Mouse (Mus musculus): ENCODE results near the gene Catsper3. TPM values are rescaled to one million over a fixed set of nuclear protein-coding genes. Genes with fewer than 3 reads are reported as not detected.

The Catsper3 gene
- polyA plus RNA-seq, 1 experiment = 0.14 TPM

- H3K4me3 ChIP-seq = no peak overlapping the region
- no peak overlapping the region for H3ac ChIP-seq (ENCODE audit: control insufficient read depth, insufficient read length)
- no peaks in the 10 kb centered on the region for H3K79me2 ChIP-seq (ENCODE audit: control insufficient read depth, insufficient read depth)
- H3K4me2 ChIP-seq (ENCODE audit: low read depth) = no peak overlapping the region
- no peaks in the 10 kb centered on the region for H3K36me3 ChIP-seq (ENCODE audit: control insufficient read depth, insufficient read depth)
- H3K27me3 ChIP-seq (ENCODE audit: control insufficient read depth, insufficient read depth, insufficient read length) = peaks cover 65% of the 10 kb centered on the region
- no peak for TF ChIP-seq POLR2A (IDR thresholded peaks at IDR 0.05; ENCODE audit: insufficient read length, low read depth)
These were observed 40.9 kb downstream of the Catsper3 start for GRCm38 (mm10) chr13:55825245-55825681.

GRCm38 (mm10) chr13:55826008-55826671 lies 41.8 kb downstream of the Catsper3 start:
- Histone ChIP-seq H3K36me3 (ENCODE audit: control insufficient read depth, insufficient read depth) (no peaks in the 10 kb centered on the region), H3K4me2 (ENCODE audit: low read depth) (no peak overlapping the region), H3K27me3 (ENCODE audit: control insufficient read depth, insufficient read depth, insufficient read length) (peaks cover 73% of the 10 kb centered on the region), H3K4me3 (no peak overlapping the region), H3K79me2 (ENCODE audit: control insufficient read depth, insufficient read depth) (no peaks in the 10 kb centered on the region), H3ac (ENCODE audit: control insufficient read depth, insufficient read length) (no peak overlapping the region)
- TF ChIP-seq MYOG (IDR thresholded peaks at IDR 0.05; ENCODE audit: control insufficient read depth in 1 of 3, insufficient read depth in 1 of 3, insufficient read length in 2 of 3, low read depth in 2 of 3) (no peak), POLR2AphosphoS2 (IDR thresholded peaks at IDR 0.05; ENCODE audit: insufficient read length, low read depth) (no peak), E2F4 (IDR thresholded peaks at IDR 0.05; ENCODE audit: insufficient read depth) (no peak), TCF3 (IDR thresholded peaks at IDR 0.05; ENCODE audit: insufficient read length, low read depth) (no peak), POLR2A (IDR thresholded peaks at IDR 0.05; ENCODE audit: insufficient read length, low read depth) (no peak), CEBPB (IDR thresholded peaks at IDR 0.05; ENCODE audit: insufficient read depth, poor library complexity, severe bottlenecking) (no peak), MAX (IDR thresholded peaks at IDR 0.05; ENCODE audit: low read depth) (no peak), MYOD1 (IDR thresholded peaks at IDR 0.05; ENCODE audit: control insufficient read depth in 1 of 3, insufficient read length in 2 of 3, low read depth in 2 of 3) (no peak), TCF12 (IDR thresholded peaks at IDR 0.05; ENCODE audit: insufficient read depth, poor library complexity, severe bottlenecking) (no peak), SRF (IDR thresholded peaks at IDR 0.05; ENCODE audit: control insufficient read depth, insufficient read length, low read depth) (no peak), USF1 (IDR thresholded peaks at IDR 0.05; ENCODE audit: low read depth) (no peak), REST (IDR thresholded peaks at IDR 0.05; ENCODE audit: insufficient read depth, insufficient read length) (no peak)

GRCm38 (mm10) chr13:55826796-55827678 lies 42.7 kb downstream of the Catsper3 start:
- TF ChIP-seq E2F4 (IDR thresholded peaks at IDR 0.05; ENCODE audit: insufficient read depth) (no peak), MAX (IDR thresholded peaks at IDR 0.05; ENCODE audit: low read depth) (no peak), MYOD1 (IDR thresholded peaks at IDR 0.05; ENCODE audit: control insufficient read depth in 1 of 3, insufficient read length in 2 of 3, low read depth in 2 of 3) (no peak), CEBPB (IDR thresholded peaks at IDR 0.05; ENCODE audit: insufficient read depth, poor library complexity, severe bottlenecking) (no peak), USF1 (IDR thresholded peaks at IDR 0.05; ENCODE audit: low read depth) (no peak), TCF3 (IDR thresholded peaks at IDR 0.05; ENCODE audit: insufficient read length, low read depth) (no peak), TCF12 (IDR thresholded peaks at IDR 0.05; ENCODE audit: insufficient read depth, poor library complexity, severe bottlenecking) (no peak), SRF (IDR thresholded peaks at IDR 0.05; ENCODE audit: control insufficient read depth, insufficient read length, low read depth) (no peak), MYOG (IDR thresholded peaks at IDR 0.05; ENCODE audit: control insufficient read depth in 1 of 3, insufficient read depth in 1 of 3, insufficient read length in 2 of 3, low read depth in 2 of 3) (no peak), POLR2AphosphoS2 (IDR thresholded peaks at IDR 0.05; ENCODE audit: insufficient read length, low read depth) (no peak), POLR2A (IDR thresholded peaks at IDR 0.05; ENCODE audit: insufficient read length, low read depth) (no peak), REST (IDR thresholded peaks at IDR 0.05; ENCODE audit: insufficient read depth, insufficient read length) (no peak)
- H3ac ChIP-seq (ENCODE audit: control insufficient read depth, insufficient read length) = no peak overlapping the region
- H3K4me3 ChIP-seq = no peak overlapping the region
- H3K27me3 ChIP-seq (ENCODE audit: control insufficient read depth, insufficient read depth, insufficient read length) = peaks cover 82% of the 10 kb centered on the region
- H3K79me2 ChIP-seq (ENCODE audit: control insufficient read depth, insufficient read depth) = no peaks in the 10 kb centered on the region
- H3K36me3 ChIP-seq (ENCODE audit: control insufficient read depth, insufficient read depth) = no peaks in the 10 kb centered on the region
- H3K4me2 ChIP-seq (ENCODE audit: low read depth) = no peak overlapping the region

- H3K79me2 ChIP-seq (ENCODE audit: control insufficient read depth, insufficient read depth) = no peaks in the 10 kb centered on the region
- no peaks in the 10 kb centered on the region for H3K36me3 ChIP-seq (ENCODE audit: control insufficient read depth, insufficient read depth)
- no peak overlapping the region for H3ac ChIP-seq (ENCODE audit: control insufficient read depth, insufficient read length)
- H3K4me3 ChIP-seq = no peak overlapping the region
- TF ChIP-seq REST (IDR thresholded peaks at IDR 0.05; ENCODE audit: insufficient read depth, insufficient read length) (no peak), TCF12 (IDR thresholded peaks at IDR 0.05; ENCODE audit: insufficient read depth, poor library complexity, severe bottlenecking) (no peak), USF1 (IDR thresholded peaks at IDR 0.05; ENCODE audit: low read depth) (no peak)
- no peak overlapping the region for H3K4me2 ChIP-seq (ENCODE audit: low read depth)
- peaks cover 82% of the 10 kb centered on the region for H3K27me3 ChIP-seq (ENCODE audit: control insufficient read depth, insufficient read depth, insufficient read length)
These were observed 43.3 kb downstream of the Catsper3 start for GRCm38 (mm10) chr13:55827679-55828140.

All from myocyte (in vitro differentiated cells).